In the genomic region with DNA sequence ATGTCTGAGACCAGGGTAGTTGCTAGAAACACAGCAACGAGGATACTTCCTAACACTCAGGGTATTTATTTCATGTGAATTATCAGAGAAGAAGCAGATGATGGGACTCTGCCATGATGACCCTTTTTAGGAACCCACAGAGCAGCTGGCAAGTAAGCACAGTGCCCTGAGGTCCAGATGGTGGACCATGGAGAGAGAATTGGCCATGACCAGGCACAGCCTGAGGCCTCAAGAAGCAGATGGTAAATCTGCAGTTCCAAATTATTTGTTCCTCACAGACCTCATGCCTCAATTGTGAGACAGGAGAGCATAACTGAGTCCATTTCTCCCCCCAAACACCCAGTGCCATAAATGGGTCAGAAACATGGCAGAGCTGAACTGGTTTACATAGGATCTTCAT, we compare ENCODE assay signal across 26 mouse cellular contexts.
DNase-seq lines count a peak whose midpoint lies in the region; ATAC-seq lines count a peak whose summit lies in the region.
"Had no signal": no experiment of that assay in that cellular context is flagged by ENCODE, and none has a peak within 500 bp of the region (broad histone marks: within the 10 kb centered on the region; RNA-seq: fewer than 3 reads in every experiment).

No protein-coding gene starts in this region.

- H3K4me2 ChIP-seq in hindbrain, embryonic 16.5 days (ENCODE audit: low read length): no peak overlapping the region
- H3K4me2 ChIP-seq in hindbrain, embryonic 13.5 days: no peak overlapping the region
- H3K4me2 ChIP-seq in neural tube, embryonic 15.5 days: no peak overlapping the region
- H3K4me2 ChIP-seq: embryonic facial prominence, embryonic 13.5 days; limb, embryonic 13.5 days; liver, embryonic 11.5 days; midbrain, embryonic 13.5 days had no signal

- H3K27me3 ChIP-seq in hindbrain, embryonic 16.5 days (replicated peaks; ENCODE audit: control insufficient read depth, insufficient read depth, low read length): no peaks in the 10 kb centered on the region
- H3K27me3 ChIP-seq in hindbrain, embryonic 13.5 days: no peaks in the 10 kb centered on the region
- no peaks in the 10 kb centered on the region for H3K27me3 ChIP-seq in neural tube, embryonic 15.5 days (replicated peaks)
- H3K27me3 ChIP-seq: embryonic facial prominence, embryonic 13.5 days; limb, embryonic 13.5 days; megakaryocyte, embryonic 14.5 days; midbrain, embryonic 13.5 days had no signal

- peak; percentile 97 for DNase-seq in brain, adult 2 months (ENCODE audit: low read depth, low spot score)
- peak; percentile 78 to 84 for DNase-seq in cerebellum, adult 18-20 months
- DNase-seq in cerebellum, postnatal 10 days: peak; percentile 84 to 90
- DNase-seq in gastrocnemius, postnatal 4 days (ENCODE audit: low spot score in 2 of 2): no peak
- DNase-seq in kidney, adult 18-20 months: no peak
- DNase-seq: adrenal gland, adult 8-10 months; gastrocnemius, adult 2 months; gastrocnemius, postnatal 36 days; heart, postnatal 14 days; kidney, postnatal 14 days; layer of hippocampus, adult 9-11 months; liver, postnatal 0 days; lung, postnatal 36 days had no signal

- no peaks in the 10 kb centered on the region for H3K36me3 ChIP-seq in hindbrain, embryonic 16.5 days (ENCODE audit: control insufficient read depth, insufficient read depth, low read length)
- no peaks in the 10 kb centered on the region for H3K36me3 ChIP-seq in hindbrain, embryonic 13.5 days
- no peaks in the 10 kb centered on the region for H3K36me3 ChIP-seq in neural tube, embryonic 15.5 days
- H3K36me3 ChIP-seq: embryonic facial prominence, embryonic 13.5 days; forebrain, embryonic 10.5 days; G1E; hindbrain, embryonic 10.5 days; limb, embryonic 13.5 days; midbrain, embryonic 13.5 days had no signal

- peak; percentile 74 for ATAC-seq in hindbrain, embryonic 16.5 days
- no peak for ATAC-seq in hindbrain, embryonic 13.5 days (ENCODE audit: low FRiP score)
- no peak for ATAC-seq in neural tube, embryonic 15.5 days (ENCODE audit: low FRiP score)
- ATAC-seq: forebrain, embryonic 16.5 days; intestine, postnatal 0 days; liver, postnatal 0 days; midbrain, embryonic 13.5 days had no signal

- no peak overlapping the region for H3K9ac ChIP-seq in hindbrain, embryonic 16.5 days (ENCODE audit: low read depth, low read length)
- no peak overlapping the region for H3K9ac ChIP-seq in hindbrain, embryonic 13.5 days
- H3K9ac ChIP-seq in neural tube, embryonic 15.5 days (replicated peaks): no peak overlapping the region
- H3K9ac ChIP-seq: embryonic facial prominence, embryonic 13.5 days; limb, embryonic 13.5 days; liver, postnatal 0 days; midbrain, embryonic 13.5 days had no signal

- no peak overlapping the region for H3K4me3 ChIP-seq in hindbrain, embryonic 16.5 days (ENCODE audit: low read length)
- no peak overlapping the region for H3K4me3 ChIP-seq in hindbrain, embryonic 13.5 days
- no peak overlapping the region for H3K4me3 ChIP-seq in neural tube, embryonic 15.5 days (replicated peaks)
- H3K4me3 ChIP-seq: embryonic facial prominence, embryonic 13.5 days; forebrain, embryonic 10.5 days; gastrocnemius, adult 2 months; hindbrain, embryonic 10.5 days; limb, embryonic 13.5 days; megakaryocyte, embryonic 14.5 days; midbrain, embryonic 13.5 days had no signal

- H3K27ac ChIP-seq in hindbrain, embryonic 16.5 days (ENCODE audit: low read depth, low read length): no peak overlapping the region
- H3K27ac ChIP-seq in hindbrain, embryonic 13.5 days: no peak overlapping the region
- H3K27ac ChIP-seq in neural tube, embryonic 15.5 days (replicated peaks): no peak overlapping the region
- H3K27ac ChIP-seq: embryonic facial prominence, embryonic 13.5 days; forebrain, embryonic 10.5 days; gastrocnemius, adult 2 months; hindbrain, embryonic 10.5 days; limb, embryonic 13.5 days; midbrain, embryonic 13.5 days had no signal

- 76% methylated on average over 1 of the region's 1 CpGs for WGBS in hindbrain, embryonic 16.5 days
- 71% methylated on average over 1 of the region's 1 CpGs for WGBS in hindbrain, embryonic 13.5 days
- WGBS in neural tube, embryonic 15.5 days: 72% methylated on average over 1 of the region's 1 CpGs

- peaks cover under 1% of the 10 kb centered on the region; the same call in 1 of the 2 replicates for H3K4me1 ChIP-seq in hindbrain, embryonic 16.5 days (ENCODE audit: control insufficient read depth, insufficient read depth, low read depth, low read length)
- H3K4me1 ChIP-seq in hindbrain, embryonic 13.5 days (replicated peaks): peaks cover under 1% of the 10 kb centered on the region; the same call in 1 of the 2 replicates
- H3K4me1 ChIP-seq in neural tube, embryonic 15.5 days: peaks cover under 1% of the 10 kb centered on the region; the same call in 1 of the 2 replicates
- H3K4me1 ChIP-seq: embryonic facial prominence, embryonic 13.5 days; forebrain, embryonic 10.5 days; hindbrain, embryonic 10.5 days; limb, embryonic 13.5 days; megakaryocyte, embryonic 14.5 days; midbrain, embryonic 13.5 days had no signal

- no peaks in the 10 kb centered on the region for H3K9me3 ChIP-seq in hindbrain, embryonic 16.5 days (ENCODE audit: control insufficient read depth, low read length)
- H3K9me3 ChIP-seq in hindbrain, embryonic 13.5 days: no peaks in the 10 kb centered on the region
- no peaks in the 10 kb centered on the region for H3K9me3 ChIP-seq in neural tube, embryonic 15.5 days (replicated peaks)
- H3K9me3 ChIP-seq: embryonic facial prominence, embryonic 13.5 days; forebrain, embryonic 10.5 days; hindbrain, embryonic 10.5 days; limb, embryonic 13.5 days; midbrain, embryonic 13.5 days had no signal

Comparison
In these comparisons a context has a peak if more than half of its experiments do, and no peak if none do; other contexts are left out.
1. DNase-seq: peak in brain, adult 2 months (single experiment), cerebellum, adult 18-20 months (2 of 2) and cerebellum, postnatal 10 days (2 of 2); none in gastrocnemius, postnatal 4 days (0 of 2) and kidney, adult 18-20 months (single experiment).